Mouse (Mus musculus): Measurements from ENCODE around the gene Stambp.
A peak's percentile ranks its signal among the peaks of the same experiment; 100 is the strongest.

Gene Stambp

GRCm38 (mm10) chr6:83568901-83569862 lies 3.3 kb downstream of the Stambp start:
- DNase-seq, result no peak

- DNase-seq, result no peak
Measured at GRCm38 (mm10) chr6:83555972-83556371, 16.6 kb downstream of the Stambp start.

GRCm38 (mm10) chr6:83548346-83548745 lies 24.2 kb downstream of the Stambp start:
- no peak for DNase-seq

- DNase-seq, result no peak
Measured at GRCm38 (mm10) chr6:83545778-83546177, 26.8 kb downstream of the Stambp start.

- DNase-seq, result peak; percentile 19
Measured at GRCm38 (mm10) chr6:83541756-83542456, 30.6 kb downstream of the Stambp start.

- no peak for DNase-seq
Measured at GRCm38 (mm10) chr6:83540017-83540416, 32.5 kb downstream of the Stambp start.

- DNase-seq, result no peak
Measured at GRCm38 (mm10) chr6:83536795-83537059, 35.8 kb downstream of the Stambp start.

GRCm38 (mm10) chr6:83536028-83536794 lies 36.3 kb downstream of the Stambp start, which contains the start of gene Actg2:
Gene Actg2 (minus strand): TSS chr6:83536265.
- DNase-seq, result no peak

GRCm38 (mm10) chr6:83532608-83533007 lies 39.9 kb downstream of the Stambp start:
- no peak for DNase-seq

GRCm38 (mm10) chr6:83523194-83523593 lies 49.3 kb downstream of the Stambp start:
- no peak for DNase-seq

GRCm38 (mm10) chr6:83521784-83522183 lies 50.7 kb downstream of the Stambp start:
- DNase-seq, result no peak

GRCm38 (mm10) chr6:83518637-83519036 lies 53.9 kb downstream of the Stambp start:
- DNase-seq, result no peak

- DNase-seq, result no peak
Measured at GRCm38 (mm10) chr6:83515172-83515571, 57.4 kb downstream of the Stambp start.

- DNase-seq, result no peak
Measured at GRCm38 (mm10) chr6:83512495-83512894, 60.0 kb downstream of the Stambp start.

GRCm38 (mm10) chr6:83510210-83510609 lies 62.3 kb downstream of the Stambp start:
- DNase-seq, result no peak

GRCm38 (mm10) chr6:83509442-83509841 lies 63.1 kb downstream of the Stambp start:
- peak; percentile 56 for DNase-seq

- no peak for DNase-seq
Measured at GRCm38 (mm10) chr6:83507168-83507546, 65.4 kb downstream of the Stambp start.

- DNase-seq, result peak; percentile 97
Measured at GRCm38 (mm10) chr6:83506258-83507167, 66.0 kb downstream of the Stambp start, which contains the start of gene Dguok. Gene Dguok (minus strand): TSS chr6:83506969.

GRCm38 (mm10) chr6:83505554-83505953 lies 67.0 kb downstream of the Stambp start:
- DNase-seq, result no peak

- no peak for DNase-seq
Measured at GRCm38 (mm10) chr6:83503361-83503760, 69.2 kb downstream of the Stambp start.

- DNase-seq, result peak; percentile 56
Measured at GRCm38 (mm10) chr6:83502656-83503055, 69.9 kb downstream of the Stambp start.
